In the genomic region with DNA sequence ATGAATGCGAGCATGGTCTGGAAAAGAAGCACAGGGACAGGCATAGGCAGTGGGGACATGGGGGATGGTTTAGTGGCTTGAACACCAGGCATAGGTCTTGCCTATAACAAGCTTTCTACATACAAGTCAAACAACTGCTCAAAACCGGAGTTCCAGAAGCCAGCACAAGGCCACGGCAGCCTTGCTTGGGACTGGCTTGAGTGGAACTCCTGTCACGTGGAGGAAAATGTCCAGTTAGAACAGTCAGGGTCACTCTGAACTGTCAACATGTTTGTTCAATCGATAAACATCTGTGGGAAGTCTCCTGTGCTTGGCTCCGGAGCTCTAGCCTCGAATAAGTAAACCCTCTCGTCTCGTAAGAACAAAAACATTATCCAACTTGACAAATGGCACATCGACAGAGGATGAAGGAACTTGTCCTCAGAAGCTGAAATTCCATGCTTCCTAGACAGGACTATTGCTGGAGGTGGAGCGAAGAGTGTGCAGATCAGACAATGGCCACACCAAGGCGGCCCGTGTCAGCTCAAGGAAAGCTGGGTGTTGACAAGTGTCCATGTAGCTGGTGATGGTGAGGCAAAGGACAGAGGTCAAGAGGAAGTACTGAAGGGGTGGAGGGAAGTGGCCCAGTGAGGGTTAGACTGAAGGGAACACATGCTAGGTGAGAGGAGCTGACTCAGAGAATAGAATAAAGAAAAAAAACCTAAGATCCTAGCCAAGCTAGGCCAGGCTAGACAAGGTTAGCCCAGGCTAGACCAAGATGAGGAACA, we compare ENCODE assay signal across 22 mouse cellular contexts. TPM values are rescaled to one million over a fixed set of nuclear protein-coding genes. Genes with fewer than 3 reads are reported as not detected.
DNase-seq lines count a peak whose midpoint lies in the region; ATAC-seq and TF ChIP-seq lines count a peak whose summit lies in the region.
"Had no signal": no experiment of that assay in that cellular context is flagged by ENCODE, and none has a peak within 500 bp of the region (broad histone marks: within the 10 kb centered on the region; RNA-seq: fewer than 3 reads in every experiment).

No protein-coding gene starts in this region.

- H3K4me3 ChIP-seq in lung, postnatal 0 days (ENCODE audit: low read depth, low read length) = no peak overlapping the region
- no peak overlapping the region for H3K4me3 ChIP-seq in intestine, embryonic 16.5 days (ENCODE audit: low read length)
- no peak overlapping the region for H3K4me3 ChIP-seq in stomach, postnatal 0 days (ENCODE audit: low read depth, low read length)
- H3K4me3 ChIP-seq in limb, embryonic 10.5 days = no peak overlapping the region
- H3K4me3 ChIP-seq: embryonic facial prominence, embryonic 13.5 days; heart, adult 2 months; heart, embryonic 15.5 days; layer of hippocampus, adult 2 months; limb, embryonic 15.5 days; midbrain, embryonic 12.5 days; neural tube, embryonic 12.5 days had no signal

- WGBS in lung, postnatal 0 days = 48% methylated on average over 13 of the region's 13 CpGs
- WGBS in intestine, embryonic 16.5 days = 62% methylated on average over 13 of the region's 13 CpGs
- WGBS in stomach, postnatal 0 days = 47% methylated on average over 13 of the region's 13 CpGs
- WGBS in limb, embryonic 10.5 days = 88% methylated on average over 13 of the region's 13 CpGs

- no peak overlapping the region for H3K9ac ChIP-seq in lung, postnatal 0 days (replicated peaks; ENCODE audit: low read depth)
- H3K9ac ChIP-seq in intestine, embryonic 16.5 days (ENCODE audit: low read depth, low read length) = no peak overlapping the region
- H3K9ac ChIP-seq in stomach, postnatal 0 days (ENCODE audit: low read length) = no peak overlapping the region
- H3K9ac ChIP-seq: embryonic facial prominence, embryonic 13.5 days; heart, embryonic 15.5 days; limb, embryonic 15.5 days; midbrain, embryonic 12.5 days; neural tube, embryonic 12.5 days had no signal

- no peak overlapping the region for H3K4me2 ChIP-seq in lung, postnatal 0 days (replicated peaks; ENCODE audit: low read depth, low read length)
- H3K4me2 ChIP-seq in intestine, embryonic 16.5 days (ENCODE audit: low read depth, low read length) = no peak overlapping the region
- no peak overlapping the region for H3K4me2 ChIP-seq in stomach, postnatal 0 days (replicated peaks; ENCODE audit: low read depth)
- H3K4me2 ChIP-seq: embryonic facial prominence, embryonic 13.5 days; heart, embryonic 15.5 days; limb, embryonic 15.5 days; midbrain, embryonic 12.5 days; neural tube, embryonic 12.5 days had no signal

- H3K4me1 ChIP-seq in lung, postnatal 0 days (ENCODE audit: insufficient read depth, low read depth, low read length) = peaks cover 6% of the 10 kb centered on the region; the same call in 1 of the 2 replicates
- H3K4me1 ChIP-seq in intestine, embryonic 16.5 days (ENCODE audit: control insufficient read depth, insufficient read depth, low read length) = peaks cover 7% of the 10 kb centered on the region; the same call in 1 of the 2 replicates
- H3K4me1 ChIP-seq in stomach, postnatal 0 days (replicated peaks; ENCODE audit: control insufficient read depth, insufficient read depth) = no peaks in the 10 kb centered on the region; the same call in 1 of the 2 replicates
- H3K4me1 ChIP-seq in limb, embryonic 10.5 days = peaks cover 10% of the 10 kb centered on the region

- H3K27ac ChIP-seq in lung, postnatal 0 days (ENCODE audit: low read length) = no peak overlapping the region
- no peak overlapping the region; the same call in 1 of the 2 replicates for H3K27ac ChIP-seq in intestine, embryonic 16.5 days (ENCODE audit: low read length)
- no peak overlapping the region for H3K27ac ChIP-seq in stomach, postnatal 0 days (replicated peaks)
- no peak overlapping the region for H3K27ac ChIP-seq in limb, embryonic 10.5 days
- H3K27ac ChIP-seq: embryonic facial prominence, embryonic 13.5 days; heart, adult 2 months; heart, embryonic 15.5 days; layer of hippocampus, adult 2 months; limb, embryonic 15.5 days; midbrain, embryonic 12.5 days; neural tube, embryonic 12.5 days had no signal

- TF ChIP-seq EP300 in lung, postnatal 0 days (IDR thresholded peaks at IDR 0.05) = no peak
- TF ChIP-seq EP300 in stomach, postnatal 0 days (optimal IDR thresholded peaks at IDR 0.05) = no peak

- H3K27me3 ChIP-seq in lung, postnatal 0 days (replicated peaks; ENCODE audit: insufficient read depth, low read length) = no peaks in the 10 kb centered on the region
- no peaks in the 10 kb centered on the region for H3K27me3 ChIP-seq in intestine, embryonic 16.5 days (replicated peaks; ENCODE audit: control insufficient read depth, insufficient read depth, low read length)
- H3K27me3 ChIP-seq in stomach, postnatal 0 days (ENCODE audit: control insufficient read depth, insufficient read depth, low read length) = no peaks in the 10 kb centered on the region
- H3K27me3 ChIP-seq in limb, embryonic 10.5 days (ENCODE audit: low read depth, poor library complexity, severe bottlenecking) = no peaks in the 10 kb centered on the region
- H3K27me3 ChIP-seq: embryonic facial prominence, embryonic 13.5 days; heart, embryonic 15.5 days; limb, embryonic 15.5 days; neural tube, embryonic 12.5 days had no signal

- peak; percentile 64 for ATAC-seq in lung, postnatal 0 days
- ATAC-seq in intestine, embryonic 16.5 days = peak; percentile 77
- peak; percentile 69 for ATAC-seq in stomach, postnatal 0 days (ENCODE audit: low FRiP score, low TSS enrichment)
- ATAC-seq: activated CD4-positive, CD25-positive, alpha-beta regulatory T cell, adult 4 months; forebrain, embryonic 14.5 days had no signal

- H3K36me3 ChIP-seq in lung, postnatal 0 days (ENCODE audit: insufficient read depth, low read length) = no peaks in the 10 kb centered on the region
- H3K36me3 ChIP-seq in intestine, embryonic 16.5 days (ENCODE audit: control insufficient read depth, insufficient read depth, low read length) = no peaks in the 10 kb centered on the region
- H3K36me3 ChIP-seq in stomach, postnatal 0 days (ENCODE audit: control insufficient read depth, insufficient read depth, low read length) = no peaks in the 10 kb centered on the region
- no peaks in the 10 kb centered on the region for H3K36me3 ChIP-seq in limb, embryonic 10.5 days
- H3K36me3 ChIP-seq: embryonic facial prominence, embryonic 13.5 days; heart, embryonic 15.5 days; limb, embryonic 15.5 days; midbrain, embryonic 12.5 days; neural tube, embryonic 12.5 days had no signal

- no peaks in the 10 kb centered on the region for H3K9me3 ChIP-seq in lung, postnatal 0 days (ENCODE audit: low read length)
- no peaks in the 10 kb centered on the region for H3K9me3 ChIP-seq in intestine, embryonic 16.5 days (ENCODE audit: control insufficient read depth, low read length)
- no peaks in the 10 kb centered on the region for H3K9me3 ChIP-seq in stomach, postnatal 0 days (ENCODE audit: control insufficient read depth, low read length)
- no peaks in the 10 kb centered on the region for H3K9me3 ChIP-seq in limb, embryonic 10.5 days (replicated peaks)
- H3K9me3 ChIP-seq: embryonic facial prominence, embryonic 13.5 days; heart, embryonic 15.5 days; limb, embryonic 15.5 days; midbrain, embryonic 12.5 days; neural tube, embryonic 12.5 days had no signal

- TF ChIP-seq CTCF in lung, postnatal 0 days (IDR thresholded peaks at IDR 0.05) = no peak
- no peak for TF ChIP-seq CTCF in stomach, postnatal 0 days (IDR thresholded peaks at IDR 0.05; ENCODE audit: low read depth)

- DNase-seq in adrenal gland, postnatal 10 days = peak; percentile 48
- no peak for DNase-seq in adrenal gland, postnatal 4 days (ENCODE audit: low spot score in 2 of 2)
- DNase-seq in lung, postnatal 0 days (ENCODE audit: low spot score) = no peak
- DNase-seq in lung, postnatal 10 days = no peak
- DNase-seq in stomach, postnatal 0 days (ENCODE audit: low spot score) = no peak
- DNase-seq in limb, embryonic 10.5 days (ENCODE audit: low spot score) = no peak
- DNase-seq: cerebellum, adult 11 months; cerebellum, postnatal 14 days; gastrocnemius, postnatal 25 days; heart, adult 2 months; kidney, adult 8-10 months; kidney, postnatal 14 days; right cerebral cortex, postnatal 14 days had no signal

RNA-seq across cellular contexts. Expression of a gene that starts 17.3 kb away (rescaled TPM):
- 10 to 100 TPM; 25.4 to 26.7 TPM for total RNA-seq in adrenal gland, postnatal 10 days (2021)
- 10 to 100 TPM; 40.2 to 45.4 TPM for total RNA-seq in adrenal gland, postnatal 4 days (2021)
- polyA plus RNA-seq in lung, postnatal 0 days (2015; fragmentation: Nextera tagmentation; extraction: Ambion mirVana) = 25.1 and 26.4 TPM in 2 replicates
- 22.6 and 25.2 TPM in 2 replicates for polyA plus RNA-seq in intestine, embryonic 16.5 days (2015; fragmentation: Nextera tagmentation; extraction: Ambion mirVana)
- polyA plus RNA-seq in stomach, postnatal 0 days (2015; fragmentation: Nextera tagmentation; extraction: Ambion mirVana) = 14.3 and 15.2 TPM in 2 replicates
- 6.7 and 7.1 TPM in 2 replicates for polyA plus RNA-seq in limb, embryonic 10.5 days (2016; fragmentation: Nextera tagmentation; extraction: Ambion mirVana)

RNA-seq across cellular contexts. Expression of a gene that starts 46.5 kb away (rescaled TPM):
- total RNA-seq in adrenal gland, postnatal 10 days (2021) = 1,000 to 10,000 TPM; 1,138 to 1,532 TPM
- total RNA-seq in adrenal gland, postnatal 4 days (2021) = 100 to 1,000 TPM; 167 to 183 TPM
- 16.4 and 18.6 TPM in 2 replicates for polyA plus RNA-seq in lung, postnatal 0 days (2015; fragmentation: Nextera tagmentation; extraction: Ambion mirVana)
- polyA plus RNA-seq in intestine, embryonic 16.5 days (2015; fragmentation: Nextera tagmentation; extraction: Ambion mirVana) = 24.8 and 30.4 TPM in 2 replicates
- polyA plus RNA-seq in stomach, postnatal 0 days (2015; fragmentation: Nextera tagmentation; extraction: Ambion mirVana) = 25.6 and 29.8 TPM in 2 replicates
- polyA plus RNA-seq in limb, embryonic 10.5 days (2016; fragmentation: Nextera tagmentation; extraction: Ambion mirVana) = 2.1 and 2.4 TPM in 2 replicates
